Mouse (Mus musculus): ENCODE results near the gene Klrb1c. TPM values are rescaled to one million over a fixed set of nuclear protein-coding genes. Genes with fewer than 3 reads are reported as not detected.
A peak's percentile ranks its signal among the peaks of the same experiment; 100 is the strongest.

Gene Klrb1c
- polyA plus RNA-seq, 2 experiments = 0.15 TPM; not detected in 1

DNA sequence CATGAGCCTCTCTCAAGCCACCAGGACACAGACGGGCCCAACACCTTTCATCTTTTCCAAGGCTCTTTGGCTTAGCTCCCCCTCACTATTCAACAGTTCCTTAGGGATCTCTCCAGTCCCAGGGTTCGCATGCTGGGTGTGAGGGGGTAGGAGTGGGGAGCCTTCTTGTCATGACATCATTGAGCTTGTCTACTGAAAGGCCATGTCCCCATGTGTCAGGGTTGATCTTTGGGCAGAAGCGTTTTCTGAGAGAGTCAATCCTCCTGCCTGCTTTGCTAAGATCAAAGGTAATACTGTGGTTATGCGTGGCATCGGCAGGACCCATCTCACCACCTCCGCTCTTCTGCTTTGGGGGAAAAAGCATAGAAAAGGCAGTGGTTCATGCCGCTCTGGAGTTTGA is 51.6 kb downstream of the Klrb1c start:
- Histone ChIP-seq H3K9me3 (ENCODE audit: control insufficient read depth, low read length) (no peaks in the 10 kb centered on the region), H3K27ac (replicated peaks; ENCODE audit: low read depth, low read length) (no peak overlapping the region), H3K36me3 (ENCODE audit: control insufficient read depth, insufficient read depth, low read length) (no peaks in the 10 kb centered on the region), H3K9ac (ENCODE audit: low read depth, low read length, severe bottlenecking) (no peak overlapping the region), H3K4me1 (ENCODE audit: control insufficient read depth, insufficient read depth, low read length) (no peaks in the 10 kb centered on the region), H3K27me3 (ENCODE audit: control insufficient read depth, insufficient read depth, low read length) (no peaks in the 10 kb centered on the region), H3K4me3 (replicated peaks; ENCODE audit: low read length) (no peak overlapping the region), H3K4me2 (replicated peaks; ENCODE audit: low read depth, low read length, severe bottlenecking) (no peak overlapping the region)
- no peak for DNase-seq (ENCODE audit: low spot score)
- no peak for TF ChIP-seq POLR2A (IDR thresholded peaks at IDR 0.05; ENCODE audit: borderline replicate concordance, extremely low read depth, insufficient read depth, insufficient read length)
- ATAC-seq (ENCODE audit: low FRiP score, low read depth) = no peak
- 84% methylated on average over 7 of the region's 7 CpGs for WGBS

DNA sequence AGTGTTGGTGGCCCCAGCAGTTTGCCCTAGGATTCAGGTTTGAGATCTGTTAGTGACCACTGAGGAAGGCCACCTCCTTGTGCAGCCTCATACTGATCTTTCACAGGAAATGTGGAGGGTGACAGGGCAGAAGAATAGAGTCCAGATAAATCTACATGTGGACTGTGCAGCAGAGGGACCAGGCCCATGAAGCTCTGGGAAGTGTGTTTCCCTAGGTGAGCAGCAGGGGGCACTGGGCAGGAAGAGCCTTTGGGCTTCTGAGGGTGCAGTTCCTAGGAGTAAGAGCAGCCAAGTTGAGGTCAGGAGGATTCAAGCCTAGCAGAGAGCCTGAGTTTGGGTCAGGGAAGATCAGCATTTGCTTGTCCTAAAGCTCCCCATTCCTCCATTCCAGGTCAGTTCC is 52.9 kb downstream of the Klrb1c start:
- no peak for TF ChIP-seq POLR2A (IDR thresholded peaks at IDR 0.05; ENCODE audit: borderline replicate concordance, extremely low read depth, insufficient read depth, insufficient read length)
- no peak overlapping the region for H3K4me3 ChIP-seq (replicated peaks; ENCODE audit: low read length)
- no peaks in the 10 kb centered on the region for H3K9me3 ChIP-seq (ENCODE audit: control insufficient read depth, low read length)
- H3K27ac ChIP-seq (replicated peaks; ENCODE audit: low read depth, low read length) = no peak overlapping the region
- ATAC-seq (ENCODE audit: low FRiP score, low read depth) (no peak), DNase-seq (ENCODE audit: low spot score) (no peak)
- no peaks in the 10 kb centered on the region for H3K27me3 ChIP-seq (ENCODE audit: control insufficient read depth, insufficient read depth, low read length)
- no peak overlapping the region for H3K4me2 ChIP-seq (replicated peaks; ENCODE audit: low read depth, low read length, severe bottlenecking)
- no peak overlapping the region for H3K9ac ChIP-seq (ENCODE audit: low read depth, low read length, severe bottlenecking)
- H3K36me3 ChIP-seq (ENCODE audit: control insufficient read depth, insufficient read depth, low read length) = no peaks in the 10 kb centered on the region
- no peaks in the 10 kb centered on the region for H3K4me1 ChIP-seq (ENCODE audit: control insufficient read depth, insufficient read depth, low read length)

DNA sequence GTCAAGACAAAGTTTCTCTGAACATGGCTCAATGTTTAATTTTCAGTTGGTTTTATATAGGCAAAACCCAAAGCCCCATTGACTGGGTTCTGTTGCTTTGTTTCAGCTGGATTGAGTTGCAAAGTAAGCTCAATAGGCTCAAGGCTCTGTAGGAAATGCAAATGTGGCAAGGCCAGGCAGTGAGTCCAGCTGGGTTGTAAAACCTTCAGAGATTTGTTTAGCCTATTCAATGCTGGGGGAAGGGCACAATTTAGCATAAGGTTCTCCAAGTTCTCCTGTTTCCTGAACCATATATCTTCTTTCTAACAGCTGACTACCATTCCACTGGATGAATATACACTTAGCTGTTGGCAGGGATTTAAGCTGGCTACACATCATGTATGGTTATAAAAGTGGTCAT is 54.1 kb downstream of the Klrb1c start:
- Histone ChIP-seq H3K4me2 (replicated peaks; ENCODE audit: low read depth, low read length, severe bottlenecking) (no peak overlapping the region), H3K27me3 (ENCODE audit: control insufficient read depth, insufficient read depth, low read length) (no peaks in the 10 kb centered on the region), H3K9ac (ENCODE audit: low read depth, low read length, severe bottlenecking) (no peak overlapping the region), H3K9me3 (ENCODE audit: control insufficient read depth, low read length) (no peaks in the 10 kb centered on the region), H3K36me3 (ENCODE audit: control insufficient read depth, insufficient read depth, low read length) (no peaks in the 10 kb centered on the region), H3K4me3 (replicated peaks; ENCODE audit: low read length) (no peak overlapping the region), H3K27ac (replicated peaks; ENCODE audit: low read depth, low read length) (no peak overlapping the region), H3K4me1 (ENCODE audit: control insufficient read depth, insufficient read depth, low read length) (no peaks in the 10 kb centered on the region)
- DNase-seq (ENCODE audit: low spot score) (peak; percentile 8), ATAC-seq (ENCODE audit: low FRiP score, low read depth) (no peak)
- no peak for TF ChIP-seq POLR2A (IDR thresholded peaks at IDR 0.05; ENCODE audit: borderline replicate concordance, extremely low read depth, insufficient read depth, insufficient read length)

DNA sequence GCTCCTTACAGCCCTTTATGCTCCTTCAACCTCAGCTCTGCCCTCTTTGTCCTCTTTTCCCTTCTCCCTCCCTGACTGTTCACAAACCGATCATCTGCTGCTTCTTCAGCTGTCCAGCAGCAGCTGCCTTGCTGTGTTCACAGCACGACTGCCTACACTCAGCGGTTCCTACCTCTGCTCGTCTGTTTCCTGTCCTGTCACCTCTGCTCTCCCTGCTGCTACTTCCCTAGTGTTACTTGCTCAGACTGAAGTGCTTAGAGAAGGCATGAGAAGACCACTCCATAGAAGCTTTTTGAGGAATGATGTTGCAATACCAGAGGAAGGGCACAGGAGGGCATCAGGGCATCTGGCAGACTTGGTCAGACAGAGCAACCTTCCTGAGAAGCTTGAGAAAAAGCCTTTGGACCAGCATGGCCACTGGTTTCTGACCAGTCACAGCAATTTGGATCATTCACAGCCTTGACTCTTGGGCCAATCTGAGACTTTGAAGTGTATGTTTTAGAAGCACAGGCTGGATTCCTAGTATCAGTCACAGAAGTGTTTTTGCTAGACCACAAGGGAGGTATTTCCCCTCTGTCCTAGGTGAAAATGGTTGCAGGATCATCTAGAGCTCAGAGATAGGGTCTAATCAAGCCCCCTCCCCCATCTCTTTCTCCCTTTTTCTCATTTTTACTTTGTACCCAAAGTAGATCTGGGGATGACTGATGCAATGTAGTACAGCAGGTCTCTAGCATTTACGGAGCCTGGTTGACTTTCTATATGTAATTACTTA is 54.9 kb downstream of the Klrb1c start:
- no peaks in the 10 kb centered on the region for H3K27me3 ChIP-seq (ENCODE audit: control insufficient read depth, insufficient read depth, low read length)
- DNase-seq (ENCODE audit: low spot score) (no peak), ATAC-seq (ENCODE audit: low FRiP score, low read depth) (no peak)
- TF ChIP-seq POLR2A (IDR thresholded peaks at IDR 0.05; ENCODE audit: borderline replicate concordance, extremely low read depth, insufficient read depth, insufficient read length) = no peak
- 62% methylated on average over 5 of the region's 5 CpGs for WGBS
- no peak overlapping the region for H3K4me2 ChIP-seq (replicated peaks; ENCODE audit: low read depth, low read length, severe bottlenecking)
- no peaks in the 10 kb centered on the region for H3K9me3 ChIP-seq (ENCODE audit: control insufficient read depth, low read length)
- H3K36me3 ChIP-seq (ENCODE audit: control insufficient read depth, insufficient read depth, low read length) = no peaks in the 10 kb centered on the region
- no peak overlapping the region for H3K4me3 ChIP-seq (replicated peaks; ENCODE audit: low read length)
- H3K9ac ChIP-seq (ENCODE audit: low read depth, low read length, severe bottlenecking) = no peak overlapping the region
- H3K27ac ChIP-seq (replicated peaks; ENCODE audit: low read depth, low read length) = no peak overlapping the region
- no peaks in the 10 kb centered on the region for H3K4me1 ChIP-seq (ENCODE audit: control insufficient read depth, insufficient read depth, low read length)

DNA sequence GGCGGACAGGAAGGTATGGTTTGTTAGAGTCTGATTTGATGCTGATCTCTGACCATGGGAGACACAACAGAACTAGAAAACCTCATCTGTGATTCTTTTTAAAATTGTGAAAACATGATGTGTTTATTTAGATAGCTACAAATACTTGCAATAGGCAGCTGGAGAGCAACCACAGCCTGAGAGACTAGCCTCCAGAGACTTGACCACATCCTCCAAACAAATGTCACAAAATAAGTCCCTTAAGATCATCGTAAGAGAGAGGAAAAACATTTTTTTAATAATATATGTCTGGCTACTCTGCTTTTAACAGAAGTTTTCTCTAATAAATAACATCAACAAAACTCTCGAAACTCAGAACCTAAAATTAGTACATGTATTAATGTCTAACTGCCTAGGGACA is 57.0 kb downstream of the Klrb1c start:
- no peak for DNase-seq (ENCODE audit: low spot score)
- no peak overlapping the region for H3K27ac ChIP-seq (replicated peaks; ENCODE audit: low read depth, low read length)
- ATAC-seq (ENCODE audit: low FRiP score, low read depth) = no peak
- no peak overlapping the region for H3K4me3 ChIP-seq (replicated peaks; ENCODE audit: low read length)
- WGBS = 77% methylated on average over 3 of the region's 3 CpGs
- H3K4me2 ChIP-seq (replicated peaks; ENCODE audit: low read depth, low read length, severe bottlenecking) = no peak overlapping the region
- H3K9ac ChIP-seq (ENCODE audit: low read depth, low read length, severe bottlenecking) = no peak overlapping the region
- no peaks in the 10 kb centered on the region for H3K27me3 ChIP-seq (ENCODE audit: control insufficient read depth, insufficient read depth, low read length)
- H3K9me3 ChIP-seq (ENCODE audit: control insufficient read depth, low read length) = no peaks in the 10 kb centered on the region
- H3K36me3 ChIP-seq (ENCODE audit: control insufficient read depth, insufficient read depth, low read length) = no peaks in the 10 kb centered on the region
- no peaks in the 10 kb centered on the region for H3K4me1 ChIP-seq (ENCODE audit: control insufficient read depth, insufficient read depth, low read length)
- no peak for TF ChIP-seq POLR2A (IDR thresholded peaks at IDR 0.05; ENCODE audit: borderline replicate concordance, extremely low read depth, insufficient read depth, insufficient read length)

Other genes with a start within 250 kb of the Klrb1c start
- 0.10 TPM in 1 of 2 replicates, not detected in the other for gene A2ml1, start 207.6 kb downstream of the Klrb1c start, polyA plus RNA-seq (2012; rRNA removed)
- not detected in 2 replicates for gene A2ml1, start 207.6 kb downstream of the Klrb1c start, polyA plus RNA-seq (2014; fragmentation: Nextera tagmentation; extraction: Ambion mirVana)
- not detected in 2 replicates for gene Klrb1a, start 165.7 kb downstream of the Klrb1c start, polyA plus RNA-seq (2012; rRNA removed)
- not detected in 2 replicates for gene Klrb1a, start 165.7 kb downstream of the Klrb1c start, polyA plus RNA-seq (2014; fragmentation: Nextera tagmentation; extraction: Ambion mirVana)
- gene Clec2h, start 126.8 kb downstream of the Klrb1c start, polyA plus RNA-seq (2012; rRNA removed) = not detected in 2 replicates
- gene Clec2h, start 126.8 kb downstream of the Klrb1c start, polyA plus RNA-seq (2014; fragmentation: Nextera tagmentation; extraction: Ambion mirVana) = not detected in 2 replicates
- not detected in 2 replicates for gene Klrb1, start 66.2 kb downstream of the Klrb1c start, polyA plus RNA-seq (2012; rRNA removed)
- gene Klrb1, start 66.2 kb downstream of the Klrb1c start, polyA plus RNA-seq (2014; fragmentation: Nextera tagmentation; extraction: Ambion mirVana) = not detected in 2 replicates
- 0.33 TPM in 1 of 2 replicates, not detected in the other for gene Gm44511, start 37.1 kb upstream of the Klrb1c start, polyA plus RNA-seq (2012; rRNA removed)
- gene Gm44511, start 37.1 kb upstream of the Klrb1c start, polyA plus RNA-seq (2014; fragmentation: Nextera tagmentation; extraction: Ambion mirVana) = not detected in 2 replicates
- gene Klrb1b, start 37.1 kb upstream of the Klrb1c start, polyA plus RNA-seq (2012; rRNA removed) = 0.12 and 0.40 TPM in 2 replicates
- gene Klrb1b, start 37.1 kb upstream of the Klrb1c start, polyA plus RNA-seq (2014; fragmentation: Nextera tagmentation; extraction: Ambion mirVana) = 0.23 and 0.39 TPM in 2 replicates
- gene Clec2i, start 98.4 kb upstream of the Klrb1c start, polyA plus RNA-seq (2012; rRNA removed) = 0.16 and 0.17 TPM in 2 replicates
- gene Clec2i, start 98.4 kb upstream of the Klrb1c start, polyA plus RNA-seq (2014; fragmentation: Nextera tagmentation; extraction: Ambion mirVana) = 0.14 TPM in 1 of 2 replicates, not detected in the other
- gene BC035044, start 101.9 kb upstream of the Klrb1c start, polyA plus RNA-seq (2012; rRNA removed) = 0.67 and 0.77 TPM in 2 replicates
- gene BC035044, start 101.9 kb upstream of the Klrb1c start, polyA plus RNA-seq (2014; fragmentation: Nextera tagmentation; extraction: Ambion mirVana) = 1.2 and 1.5 TPM in 2 replicates
- 0.38 and 1.1 TPM in 2 replicates for gene Clec2g, start 145.2 kb upstream of the Klrb1c start, polyA plus RNA-seq (2012; rRNA removed)
- 0.70 and 1.7 TPM in 2 replicates for gene Clec2g, start 145.2 kb upstream of the Klrb1c start, polyA plus RNA-seq (2014; fragmentation: Nextera tagmentation; extraction: Ambion mirVana)

Measured in limb, embryonic 14.5 days (tissue).